Mouse (Mus musculus) induced T-regulatory cell, adult 2 months (primary cell): ENCODE measurements around the gene L3mbtl3.

Source experiments
- DNase-seq: peaks from one replicate; pipeline ENCODE4 v3.0.0-alpha.2; 2012; ENCODE audit warnings: low read depth

Gene L3mbtl3

DNA sequence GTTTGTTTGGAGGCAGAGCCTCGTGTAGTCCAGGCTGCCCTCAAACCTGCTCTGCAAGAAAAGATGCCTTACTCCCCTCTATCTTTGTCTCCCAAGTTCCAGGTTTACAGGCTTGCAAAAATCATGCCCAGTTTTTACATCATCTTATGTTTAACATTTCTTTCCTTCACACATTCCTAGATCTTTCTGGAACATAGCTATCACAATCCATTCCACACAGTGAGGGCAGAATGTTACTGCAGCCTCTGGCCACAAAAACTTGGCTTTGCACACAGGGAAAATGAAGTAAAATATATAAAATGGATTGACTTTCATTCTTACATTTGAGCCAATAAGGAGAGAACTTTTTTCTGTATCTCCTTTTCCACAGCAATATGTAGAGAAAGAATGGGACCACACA is 136.7 kb downstream of the L3mbtl3 start:
- no peak for DNase-seq

DNA sequence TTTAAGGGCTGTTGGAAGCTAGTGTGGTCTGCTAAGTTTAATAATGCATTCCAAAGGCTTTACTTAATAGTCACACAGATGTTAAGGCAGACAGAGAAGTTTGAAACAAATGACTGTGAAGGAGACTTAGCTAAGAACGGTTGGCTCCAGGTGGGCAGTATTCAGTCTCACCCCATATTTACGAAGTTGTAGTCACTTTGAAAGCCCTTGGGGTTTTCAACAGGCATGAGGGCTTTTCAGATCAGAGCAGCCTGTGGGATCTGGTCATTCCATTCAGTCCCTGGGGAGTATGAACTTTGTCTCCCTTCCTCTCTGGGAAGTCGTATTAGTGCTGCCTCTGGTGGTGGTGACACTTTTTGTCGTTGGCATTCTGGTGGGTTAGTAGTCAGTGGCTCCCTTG is 137.2 kb downstream of the L3mbtl3 start:
- no peak for DNase-seq

- DNase-seq: no peak
Observed at GRCm38 (mm10) chr10:26232071-26232653, 143.6 kb downstream of the L3mbtl3 start.

GRCm38 (mm10) chr10:26229488-26229887 is 146.3 kb downstream of the L3mbtl3 start, which contains the start of gene Samd3:
Samd3 (plus strand) TSS chr10:26229707.
- DNase-seq: peak; percentile 39

DNA sequence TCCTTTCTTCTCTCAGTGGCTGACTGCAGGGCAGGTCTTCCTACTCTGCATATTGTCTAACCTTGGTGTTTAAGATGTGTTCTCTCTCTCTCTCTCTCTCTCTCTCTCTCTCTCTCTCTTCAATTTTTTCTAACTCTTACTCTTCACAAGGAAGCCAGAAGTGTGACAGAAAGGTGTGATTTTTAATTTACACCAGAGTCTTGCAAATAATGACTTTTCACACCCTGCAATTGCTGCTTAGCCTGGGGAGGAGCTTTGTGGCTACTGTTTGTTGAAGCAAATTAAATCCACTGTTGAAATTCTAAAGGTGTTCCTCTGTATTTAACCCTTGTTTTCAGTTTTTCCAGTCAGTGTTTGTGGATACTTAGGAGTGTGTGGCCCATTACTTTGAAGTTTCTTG is 147.6 kb downstream of the L3mbtl3 start:
- no peak for DNase-seq

DNA sequence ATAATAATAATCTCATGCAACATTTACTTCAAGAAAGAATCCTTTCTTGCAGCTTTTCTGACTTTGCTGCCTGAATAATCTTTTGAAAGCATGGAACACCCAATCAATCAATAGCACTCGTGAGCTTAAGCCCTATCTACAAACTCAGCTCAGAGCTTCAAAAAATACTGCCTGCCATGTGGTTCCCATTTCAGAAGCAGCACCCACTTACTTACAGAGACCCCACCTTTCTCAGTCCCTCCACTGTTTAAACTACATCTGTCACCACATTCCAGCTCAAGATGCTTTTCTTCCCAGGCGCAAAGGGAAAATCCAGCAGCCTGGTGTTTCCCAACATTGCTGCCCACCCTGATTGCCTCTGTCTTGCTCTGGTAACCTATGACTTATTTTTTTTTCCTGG is 149.0 kb downstream of the L3mbtl3 start:
- no peak for DNase-seq

GRCm38 (mm10) chr10:26226241-26226640 is 149.5 kb downstream of the L3mbtl3 start:
- DNase-seq: no peak
